Mouse (Mus musculus) hindbrain, embryonic 12.5 days (tissue): ENCODE data around the gene Fam20a. TPM values are rescaled to one million over a fixed set of nuclear protein-coding genes. Genes with fewer than 3 reads are reported as not detected.

ENCODE experiments used
- ATAC-seq: fragments of 200-750 bp; cut with Nextera tagmentation; 2 replicates; pipeline ENCODE4 v1.8.0; 2017; ENCODE audit warnings: moderate TSS enrichment; ENCODE audit not compliant: low FRiP score
- H3K27ac ChIP-seq: fragments of 300-500 bp; sonication (generic); 2 replicates; pipeline ENCODE4 v1.5.1; 2016; ENCODE audit warnings: mild to moderate bottlenecking
- H3K27me3 ChIP-seq: fragments of 300-500 bp; sonication (generic); 2 replicates; pipeline ENCODE4 v1.6.1; 2016; ENCODE audit warnings: mild to moderate bottlenecking
- H3K36me3 ChIP-seq: fragments of 300-500 bp; sonication (generic); 2 replicates; pipeline ENCODE4 v1.6.1; 2016; ENCODE audit warnings: mild to moderate bottlenecking
- H3K4me1 ChIP-seq: fragments of 300-500 bp; sonication (generic); 2 replicates; pipeline ENCODE4 v1.6.1; 2016
- H3K4me2 ChIP-seq: fragments of 300-500 bp; sonication (generic); replicated peaks from 2 replicates; pipeline ENCODE4 v1.6.1; 2016; ENCODE audit warnings: mild to moderate bottlenecking
- H3K4me3 ChIP-seq: fragments of 300-500 bp; sonication (generic); 2 replicates; pipeline ENCODE4 v1.5.1; 2016; ENCODE audit warnings: mild to moderate bottlenecking
- H3K9ac ChIP-seq: fragments of 300-500 bp; sonication (generic); 2 replicates; pipeline ENCODE4 v1.6.1; 2016; ENCODE audit warnings: mild to moderate bottlenecking, moderate library complexity
- H3K9me3 ChIP-seq: fragments of 300-500 bp; sonication (generic); replicated peaks from 2 replicates; pipeline ENCODE4 v1.6.1; 2016; ENCODE audit warnings: mild to moderate bottlenecking
- WGBS: fragments of 180-500 bp; shearing (Covaris S2); methylation state at CpG from one replicate; pipeline ENCODE4 v1.1.7; 2016; 5-methylcytosine and 5-hydroxymethylcytosine counted together
- polyA plus RNA-seq: library from polyadenylated mRNA; unstranded; fragments of >200 nt; fragmentation: Nextera tagmentation; extraction: Ambion mirVana; gene quantifications from 2 replicates; pipeline ENCODE4 v1.2.1, GENCODE M21; 2016

Gene Fam20a
- polyA plus RNA-seq = 2.7 and 4.8 TPM in 2 replicates

GRCm38 (mm10) chr11:109721781-109722446 is at the start of gene Fam20a:
Gene Fam20a, minus strand, starts transcription at chr11:109722279.
- H3K4me3 ChIP-seq = peak within 1 kb of the TSS; percentile 43
- peak within 1 kb of the TSS; percentile 55 for H3K9ac ChIP-seq
- H3K9me3 ChIP-seq = no peaks in the 10 kb centered on the region
- H3K4me2 ChIP-seq = peak within 1 kb of the TSS; percentile 95
- H3K36me3 ChIP-seq = no peaks in the 10 kb centered on the region
- WGBS = 1% methylated on average over 31 of the region's 31 CpGs
- peaks cover 17% of the 10 kb centered on the region for H3K4me1 ChIP-seq
- H3K27ac ChIP-seq = no peak within 1 kb of the TSS
- ATAC-seq = peak; percentile 76
- peaks cover 28% of the 10 kb centered on the region for H3K27me3 ChIP-seq

DNA sequence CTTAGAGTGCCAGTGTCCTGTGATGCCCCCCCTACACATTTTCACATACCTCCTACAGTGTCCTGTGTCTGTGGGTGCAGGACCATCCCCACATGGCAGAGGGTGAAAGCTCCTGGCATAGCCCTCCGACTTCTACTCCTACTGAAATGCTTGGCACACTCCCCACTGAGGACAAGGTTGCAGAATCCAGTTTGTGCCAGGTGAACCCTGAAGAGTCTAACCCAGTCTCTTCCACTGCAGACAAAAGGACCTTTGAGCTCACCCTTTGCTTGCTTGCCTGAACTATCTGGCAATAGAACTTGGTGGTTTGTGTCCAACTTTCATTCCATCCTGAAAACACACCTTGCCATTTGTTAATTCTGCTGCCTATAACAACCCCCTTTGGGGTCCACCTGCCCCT is 49.3 kb upstream of the Fam20a start:
- 92% methylated on average over 1 of the region's 1 CpGs for WGBS
- no peaks in the 10 kb centered on the region for H3K9me3 ChIP-seq
- H3K27me3 ChIP-seq = no peaks in the 10 kb centered on the region
- H3K9ac ChIP-seq = no peak overlapping the region
- H3K27ac ChIP-seq = no peak overlapping the region
- H3K4me3 ChIP-seq = no peak overlapping the region
- no peaks in the 10 kb centered on the region for H3K4me1 ChIP-seq
- H3K4me2 ChIP-seq = no peak overlapping the region
- no peaks in the 10 kb centered on the region for H3K36me3 ChIP-seq
- no peak for ATAC-seq

GRCm38 (mm10) chr11:109770185-109770584 is 48.1 kb upstream of the Fam20a start:
- no peak overlapping the region for H3K4me3 ChIP-seq
- H3K27me3 ChIP-seq = no peaks in the 10 kb centered on the region
- no peak for ATAC-seq
- H3K9me3 ChIP-seq = no peaks in the 10 kb centered on the region
- 85% methylated on average over 14 of the region's 14 CpGs for WGBS
- no peak overlapping the region for H3K27ac ChIP-seq
- no peak overlapping the region for H3K4me2 ChIP-seq
- no peaks in the 10 kb centered on the region for H3K36me3 ChIP-seq
- H3K4me1 ChIP-seq = no peaks in the 10 kb centered on the region
- no peak overlapping the region for H3K9ac ChIP-seq

DNA sequence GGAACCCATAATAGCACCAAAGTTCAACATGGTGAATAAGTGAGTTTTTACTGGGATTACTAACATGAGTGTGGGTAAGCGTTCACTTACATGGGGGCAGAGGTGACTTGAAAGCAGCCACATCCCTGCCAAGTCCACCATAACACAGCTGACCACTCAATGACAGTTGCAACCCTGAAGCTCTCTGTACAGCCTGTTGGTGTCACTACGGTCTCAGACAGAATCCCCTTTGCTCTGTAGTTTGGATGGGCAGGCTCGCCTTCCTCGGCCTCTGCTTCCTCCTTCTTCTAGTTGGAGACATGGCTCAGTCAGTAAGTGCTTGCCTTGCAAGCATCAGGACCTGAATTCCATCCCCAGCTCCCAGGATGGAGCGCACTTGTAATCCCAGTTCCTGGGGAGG is 47.0 kb upstream of the Fam20a start:
- 86% methylated on average over 5 of the region's 5 CpGs for WGBS

DNA sequence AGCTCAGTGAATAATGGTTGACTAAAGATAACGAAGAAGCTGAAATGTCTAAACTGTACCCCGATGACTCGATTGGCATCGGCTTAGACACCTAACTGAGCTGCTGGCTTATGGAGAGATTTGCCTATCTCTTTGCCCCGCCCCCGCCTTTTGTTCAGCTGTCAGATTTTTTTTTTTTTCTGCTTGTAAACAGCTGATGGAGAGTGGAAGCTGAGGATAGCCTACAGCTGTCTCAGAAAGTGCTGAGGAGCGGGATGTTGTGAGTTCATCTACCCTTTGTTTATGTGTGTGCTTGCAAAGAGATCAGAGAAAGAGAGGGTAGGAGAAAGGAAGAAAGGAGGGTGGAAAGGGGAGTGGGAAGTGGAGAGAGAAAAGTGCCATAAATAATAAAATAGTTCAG is 38.0 kb upstream of the Fam20a start:
- Histone ChIP-seq H3K4me1 (no peaks in the 10 kb centered on the region), H3K27me3 (no peaks in the 10 kb centered on the region), H3K4me2 (no peak overlapping the region), H3K9ac (no peak overlapping the region), H3K27ac (no peak overlapping the region), H3K4me3 (no peak overlapping the region), H3K9me3 (no peaks in the 10 kb centered on the region), H3K36me3 (no peaks in the 10 kb centered on the region)
- no peak for ATAC-seq
- 86% methylated on average over 7 of the region's 7 CpGs for WGBS

More for the DNA sequence above, 47.0 kb upstream of the Fam20a start:
- H3K9ac ChIP-seq = no peak overlapping the region
- H3K27ac ChIP-seq = no peak overlapping the region
- no peaks in the 10 kb centered on the region for H3K36me3 ChIP-seq
- no peak overlapping the region for H3K4me3 ChIP-seq
- no peak for ATAC-seq
- no peaks in the 10 kb centered on the region for H3K9me3 ChIP-seq
- H3K4me1 ChIP-seq = no peaks in the 10 kb centered on the region
- no peaks in the 10 kb centered on the region for H3K27me3 ChIP-seq
- no peak overlapping the region for H3K4me2 ChIP-seq

DNA sequence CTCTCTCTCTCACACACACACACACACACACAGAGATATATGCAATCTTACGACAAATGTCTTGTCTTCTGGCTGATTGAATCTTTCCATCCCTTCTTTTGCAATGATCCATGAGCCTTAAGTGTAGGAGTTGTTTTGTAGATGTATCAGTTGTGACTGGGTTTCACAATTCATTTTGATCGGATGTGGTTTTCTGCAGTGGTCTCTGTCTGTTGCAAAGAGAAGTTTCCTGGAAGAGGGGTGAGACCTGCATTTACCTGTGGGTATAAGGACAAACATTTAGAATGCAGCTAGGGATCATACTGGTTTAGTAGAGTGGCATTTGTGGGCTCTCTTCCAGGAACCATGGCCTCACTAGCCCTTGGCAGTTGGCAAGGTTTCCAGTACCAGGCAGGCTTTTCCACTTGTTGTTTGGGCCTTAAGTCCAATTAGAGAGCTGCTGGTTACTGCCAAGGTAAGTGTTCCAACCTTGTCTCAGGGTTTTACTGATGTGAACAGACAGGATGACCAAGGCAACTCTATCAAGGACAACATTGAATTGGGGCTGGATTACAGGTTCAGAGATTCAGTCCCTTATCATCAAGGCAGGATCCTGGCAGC is 36.6 kb upstream of the Fam20a start:
- no peak overlapping the region for H3K27ac ChIP-seq
- H3K4me3 ChIP-seq = no peak overlapping the region
- no peaks in the 10 kb centered on the region for H3K4me1 ChIP-seq
- 95% methylated on average over 2 of the region's 2 CpGs for WGBS
- no peaks in the 10 kb centered on the region for H3K27me3 ChIP-seq
- no peak overlapping the region for H3K4me2 ChIP-seq
- no peak for ATAC-seq
- no peak overlapping the region for H3K9ac ChIP-seq
- no peaks in the 10 kb centered on the region for H3K36me3 ChIP-seq
- no peaks in the 10 kb centered on the region for H3K9me3 ChIP-seq

DNA sequence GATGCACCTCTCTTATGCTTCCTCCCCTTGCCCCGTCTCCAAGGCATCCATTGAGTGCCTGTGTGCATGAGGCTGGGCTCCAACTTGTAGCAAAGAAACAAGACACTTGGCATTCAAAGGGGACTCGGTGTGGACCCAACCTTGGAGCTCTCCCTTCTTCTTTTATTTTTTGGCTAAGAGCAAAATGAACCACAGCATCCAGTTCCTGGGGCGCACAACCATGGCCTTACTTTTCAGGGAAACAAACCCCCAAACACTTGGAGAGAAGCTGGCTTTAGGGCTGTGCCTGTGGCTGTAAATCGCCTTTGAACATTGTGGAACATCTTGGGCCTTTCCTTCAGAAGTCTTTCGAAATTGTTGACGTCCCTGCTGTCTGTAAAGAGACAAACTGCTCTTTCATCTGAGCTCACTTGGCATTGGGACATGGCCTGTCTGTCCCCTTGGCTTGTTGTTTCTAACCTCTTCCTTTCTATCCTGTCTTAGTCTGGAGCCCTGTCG is 32.1 kb upstream of the Fam20a start:
- no peaks in the 10 kb centered on the region for H3K36me3 ChIP-seq
- H3K27me3 ChIP-seq = no peaks in the 10 kb centered on the region
- no peak overlapping the region for H3K4me3 ChIP-seq
- H3K27ac ChIP-seq = no peak overlapping the region
- no peak overlapping the region for H3K4me2 ChIP-seq
- H3K9ac ChIP-seq = no peak overlapping the region
- WGBS = 83% methylated on average over 7 of the region's 7 CpGs
- peaks cover 11% of the 10 kb centered on the region for H3K4me1 ChIP-seq
- ATAC-seq = no peak
- H3K9me3 ChIP-seq = no peaks in the 10 kb centered on the region

GRCm38 (mm10) chr11:109751636-109752603 is 29.8 kb upstream of the Fam20a start:
- Histone ChIP-seq H3K4me3 (no peak overlapping the region), H3K9me3 (no peaks in the 10 kb centered on the region), H3K4me1 (peaks cover 11% of the 10 kb centered on the region), H3K9ac (no peak overlapping the region), H3K27me3 (no peaks in the 10 kb centered on the region), H3K4me2 (no peak overlapping the region), H3K27ac (no peak overlapping the region), H3K36me3 (no peaks in the 10 kb centered on the region)
- WGBS = 41% methylated on average over 12 of the region's 12 CpGs
- no peak for ATAC-seq

- ATAC-seq = no peak
- no peaks in the 10 kb centered on the region for H3K4me1 ChIP-seq
- no peaks in the 10 kb centered on the region for H3K9me3 ChIP-seq
- no peak overlapping the region for H3K4me3 ChIP-seq
- 85% methylated on average over 4 of the region's 4 CpGs for WGBS
- no peaks in the 10 kb centered on the region for H3K36me3 ChIP-seq
- H3K4me2 ChIP-seq = no peak overlapping the region
- no peaks in the 10 kb centered on the region for H3K27me3 ChIP-seq
- H3K9ac ChIP-seq = no peak overlapping the region
- H3K27ac ChIP-seq = no peak overlapping the region
Observed at GRCm38 (mm10) chr11:109745210-109745609, 23.1 kb upstream of the Fam20a start.

GRCm38 (mm10) chr11:109737967-109738366 is 15.9 kb upstream of the Fam20a start:
- H3K36me3 ChIP-seq = no peaks in the 10 kb centered on the region

GRCm38 (mm10) chr11:109736406-109736805 is 14.3 kb upstream of the Fam20a start:
- no peak overlapping the region for H3K9ac ChIP-seq
- ATAC-seq = no peak
- no peaks in the 10 kb centered on the region for H3K27me3 ChIP-seq
- no peak overlapping the region for H3K27ac ChIP-seq
- no peaks in the 10 kb centered on the region for H3K36me3 ChIP-seq
- H3K4me3 ChIP-seq = no peak overlapping the region
- no peaks in the 10 kb centered on the region for H3K9me3 ChIP-seq
- no peak overlapping the region for H3K4me2 ChIP-seq
- WGBS = 72% methylated on average over 3 of the region's 3 CpGs
- H3K4me1 ChIP-seq = no peaks in the 10 kb centered on the region

More at GRCm38 (mm10) chr11:109737967-109738366, 15.9 kb upstream of the Fam20a start:
- Histone ChIP-seq H3K9me3 (no peaks in the 10 kb centered on the region), H3K27ac (no peak overlapping the region), H3K4me3 (no peak overlapping the region), H3K27me3 (no peaks in the 10 kb centered on the region), H3K4me1 (no peaks in the 10 kb centered on the region), H3K9ac (no peak overlapping the region), H3K4me2 (no peak overlapping the region)
- WGBS = 72% methylated on average over 3 of the region's 3 CpGs
- ATAC-seq = no peak

DNA sequence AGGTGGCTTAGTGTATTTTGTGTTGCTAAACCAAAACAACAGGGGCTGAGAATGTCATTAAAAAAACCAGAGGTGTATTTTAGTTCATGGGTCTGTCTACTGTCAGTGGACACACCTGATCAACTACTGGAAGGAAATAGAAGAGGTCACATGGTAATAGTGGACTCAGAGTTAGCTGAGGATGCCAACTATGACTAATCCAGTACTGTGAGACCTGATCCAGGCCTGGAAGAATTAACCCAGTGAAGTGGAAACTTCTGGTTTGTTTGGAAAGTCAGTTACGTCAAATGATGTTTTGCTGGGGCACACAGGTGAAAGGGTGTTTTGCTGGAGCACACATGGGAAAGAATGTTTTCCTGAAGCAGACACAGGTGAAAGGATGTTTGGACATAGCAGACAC is 12.3 kb upstream of the Fam20a start:
- Histone ChIP-seq H3K4me3 (no peak overlapping the region), H3K36me3 (no peaks in the 10 kb centered on the region), H3K27ac (no peak overlapping the region), H3K4me1 (no peaks in the 10 kb centered on the region), H3K4me2 (no peak overlapping the region), H3K9me3 (no peaks in the 10 kb centered on the region), H3K27me3 (no peaks in the 10 kb centered on the region), H3K9ac (no peak overlapping the region)
- 95% methylated on average over 1 of the region's 1 CpGs for WGBS
- ATAC-seq = no peak
